In the genomic region with DNA sequence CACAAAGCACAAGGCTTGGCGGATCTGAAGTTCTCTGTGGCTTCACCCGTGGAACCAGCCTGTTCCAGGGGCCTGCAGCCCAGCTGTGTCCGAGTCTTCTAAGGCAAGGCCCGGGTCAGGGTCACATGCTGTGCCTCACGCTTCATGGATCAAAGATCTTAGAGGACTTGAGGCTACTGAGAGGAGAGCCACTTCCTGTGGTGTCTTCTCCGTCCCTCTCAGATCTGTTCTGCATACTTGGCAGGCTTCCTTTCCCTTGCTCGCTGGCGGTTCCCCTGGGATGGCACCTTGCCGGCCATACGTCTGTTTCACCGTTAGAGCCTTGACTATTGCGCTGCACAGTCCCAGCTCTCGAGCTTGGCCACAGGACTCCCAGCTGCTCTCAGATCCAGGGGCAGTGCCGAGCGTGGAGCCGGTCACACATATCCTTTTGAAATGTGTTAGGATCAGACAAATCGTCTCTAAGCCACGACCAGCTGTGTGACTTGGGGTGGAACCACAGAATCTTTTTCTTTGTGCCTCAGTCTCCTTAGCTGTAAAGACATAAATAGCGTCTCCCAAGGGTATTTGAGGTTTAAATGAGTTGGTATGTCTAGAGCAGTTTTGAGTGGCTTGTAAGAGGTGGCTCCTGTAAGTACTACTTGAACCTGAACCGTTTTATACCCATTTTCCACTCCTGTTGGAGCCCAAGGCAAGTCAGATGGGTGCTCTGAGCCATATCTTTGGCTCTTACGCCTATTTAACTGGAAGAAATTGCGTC, we compare ENCODE assay signal across 8 mouse cellular contexts. TPM values are rescaled to one million over a fixed set of nuclear protein-coding genes. Genes with fewer than 3 reads are reported as not detected.
DNase-seq lines count a peak whose midpoint lies in the region; ATAC-seq lines count a peak whose summit lies in the region.

No protein-coding gene starts in this region.

- peak; percentile 56 to 60 for DNase-seq in spleen, adult 18-20 months
- no peak for DNase-seq in spleen, postnatal 14 days (ENCODE audit: low spot score in 2 of 2)
- no peak for DNase-seq in hindbrain, embryonic 11.5 days (ENCODE audit: low spot score)
- peak; percentile 73 to 88 for DNase-seq in kidney, postnatal 25 days
- peak; percentile 78 to 80 for DNase-seq in spleen, postnatal 36 days (ENCODE audit: low spot score in 2 of 2)
- no peak for DNase-seq in right cerebral cortex, postnatal 4 days
- no peak for DNase-seq in heart, adult 18-20 months
- DNase-seq in layer of hippocampus, adult 8-10 months (ENCODE audit: low spot score in 2 of 2) = no peak

- no peak overlapping the region for H3K9ac ChIP-seq in hindbrain, embryonic 11.5 days (ENCODE audit: low read depth, low read length)

- H3K9me3 ChIP-seq in hindbrain, embryonic 11.5 days (ENCODE audit: control insufficient read depth, low read length) = no peaks in the 10 kb centered on the region

- H3K36me3 ChIP-seq in hindbrain, embryonic 11.5 days (ENCODE audit: control insufficient read depth, insufficient read depth, low read length) = 0 out of 2 replicates have a peak, but pooled peaks cover 4% of the 10 kb centered on the region

- no peak for ATAC-seq in hindbrain, embryonic 11.5 days (ENCODE audit: low FRiP score)

- H3K27me3 ChIP-seq in hindbrain, embryonic 11.5 days (ENCODE audit: control insufficient read depth, insufficient read depth, low read length) = no peaks in the 10 kb centered on the region

- H3K4me1 ChIP-seq in hindbrain, embryonic 11.5 days (replicated peaks; ENCODE audit: control insufficient read depth, insufficient read depth, low read length) = peaks cover 9% of the 10 kb centered on the region

- H3K4me3 ChIP-seq in hindbrain, embryonic 11.5 days (ENCODE audit: low read depth, low read length) = no peak overlapping the region

- 65% methylated on average over 22 of the region's 22 CpGs for WGBS in hindbrain, embryonic 11.5 days

- H3K4me2 ChIP-seq in hindbrain, embryonic 11.5 days (replicated peaks; ENCODE audit: low read depth, low read length) = 0 out of 2 replicates have a peak overlapping the region, but pooled peaks have one; percentile 1

- H3K27ac ChIP-seq in hindbrain, embryonic 11.5 days (ENCODE audit: low read depth, low read length) = no peak overlapping the region

RNA-seq across cellular contexts. Expression of a gene that starts 5.3 kb away (rescaled TPM):
- 137 and 161 TPM in 2 replicates for polyA plus RNA-seq in hindbrain, embryonic 11.5 days (2014; fragmentation: Nextera tagmentation; extraction: Ambion mirVana)
- total RNA-seq in heart, adult 18-20 months (2021) = 10 to 100 TPM; 72.3 to 73.8 TPM
- total RNA-seq in layer of hippocampus, adult 8-10 months (2022) = 10 to 100 TPM; 56.4 to 75.1 (median 65.6) TPM

Comparison
In these comparisons a context has a peak if more than half of its experiments do, and no peak if none do; other contexts are left out.
1. DNase-seq: peak in spleen, adult 18-20 months (2 of 2), kidney, postnatal 25 days (2 of 2) and spleen, postnatal 36 days (2 of 2); none in spleen, postnatal 14 days (0 of 2), hindbrain, embryonic 11.5 days (single experiment), right cerebral cortex, postnatal 4 days (single experiment), heart, adult 18-20 months (0 of 2) and layer of hippocampus, adult 8-10 months (0 of 2).